Mouse (Mus musculus) ZHBTc4 (cell line): ENCODE measurements at regions not wholly inside any gene's neighbourhood (a gene's known extent, or its start where the extent isn't known, plus 50 kb on each side); places are given as distances from the start of the nearest gene placed in this dataset.

Experiments used
- DNase-seq: peaks from one replicate; pipeline ENCODE4 v3.0.0-alpha.2; 2011; ENCODE audit warnings: low read depth, low spot score

- DNase-seq = no peak
These were observed 209.6 kb upstream of the Nrg3 start for GRCm38 (mm10) chr14:39682306-39683000.

GRCm38 (mm10) chr14:39678228-39678627 lies 205.3 kb upstream of the Nrg3 start:
- no peak for DNase-seq

GRCm38 (mm10) chr14:39677556-39677955 lies 204.7 kb upstream of the Nrg3 start:
- no peak for DNase-seq

- peak; percentile 67 for DNase-seq
These were observed 165.9 kb upstream of the Nrg3 start for GRCm38 (mm10) chr14:39638776-39639175.
